Mouse (Mus musculus): ENCODE measurements around the gene Krt79. TPM values are rescaled to one million over a fixed set of nuclear protein-coding genes. Genes with fewer than 3 reads are reported as not detected.

Krt79 gene
- total RNA-seq, 2 experiments from 2014 or later = 0.13 TPM; not detected in 1

DNA sequence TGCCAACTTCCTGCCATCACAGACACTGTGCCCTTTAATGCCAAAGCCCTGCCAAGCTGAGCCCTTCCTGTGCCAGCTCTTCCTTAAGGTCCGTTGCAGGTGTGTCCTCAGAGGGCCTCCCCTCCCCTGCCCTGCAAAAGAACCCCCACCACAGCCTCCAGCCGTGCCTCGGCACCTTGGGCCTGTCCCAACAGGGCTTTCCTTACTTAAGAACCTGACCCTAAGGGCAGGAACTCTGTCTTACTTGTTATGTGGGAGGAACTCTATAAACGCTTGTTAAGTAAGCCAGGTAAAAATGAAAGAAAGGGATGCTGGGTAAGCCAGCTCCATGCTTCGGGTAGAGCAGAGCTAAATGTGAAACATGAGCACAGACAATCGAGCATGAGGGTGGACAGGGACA is 7.1 kb downstream of the Krt79 start:
- no peak for DNase-seq

- no peak for DNase-seq
These were observed 10.5 kb downstream of the Krt79 start for GRCm38 (mm10) chr15:101929666-101930065.

DNA sequence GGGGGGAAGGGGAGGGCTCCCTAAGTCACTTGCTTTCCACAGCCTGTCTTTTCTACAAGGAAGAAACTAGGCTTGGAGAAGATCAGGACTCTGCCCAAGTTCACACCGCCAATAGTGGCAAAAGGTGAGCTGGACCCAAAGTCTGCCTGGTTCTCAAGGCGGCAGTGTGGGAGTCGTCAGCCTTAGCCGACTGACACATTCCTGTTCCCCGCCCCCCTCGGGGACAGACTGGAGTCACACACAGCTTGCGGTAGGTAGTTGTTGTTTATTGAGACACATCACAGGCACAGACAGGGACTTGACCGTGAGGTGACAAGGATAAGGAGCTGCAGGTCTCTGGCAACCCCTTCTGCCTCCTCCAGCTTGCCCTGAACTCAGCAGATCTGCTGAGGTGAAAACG is 11.0 kb downstream of the Krt79 start:
- DNase-seq = no peak

DNA sequence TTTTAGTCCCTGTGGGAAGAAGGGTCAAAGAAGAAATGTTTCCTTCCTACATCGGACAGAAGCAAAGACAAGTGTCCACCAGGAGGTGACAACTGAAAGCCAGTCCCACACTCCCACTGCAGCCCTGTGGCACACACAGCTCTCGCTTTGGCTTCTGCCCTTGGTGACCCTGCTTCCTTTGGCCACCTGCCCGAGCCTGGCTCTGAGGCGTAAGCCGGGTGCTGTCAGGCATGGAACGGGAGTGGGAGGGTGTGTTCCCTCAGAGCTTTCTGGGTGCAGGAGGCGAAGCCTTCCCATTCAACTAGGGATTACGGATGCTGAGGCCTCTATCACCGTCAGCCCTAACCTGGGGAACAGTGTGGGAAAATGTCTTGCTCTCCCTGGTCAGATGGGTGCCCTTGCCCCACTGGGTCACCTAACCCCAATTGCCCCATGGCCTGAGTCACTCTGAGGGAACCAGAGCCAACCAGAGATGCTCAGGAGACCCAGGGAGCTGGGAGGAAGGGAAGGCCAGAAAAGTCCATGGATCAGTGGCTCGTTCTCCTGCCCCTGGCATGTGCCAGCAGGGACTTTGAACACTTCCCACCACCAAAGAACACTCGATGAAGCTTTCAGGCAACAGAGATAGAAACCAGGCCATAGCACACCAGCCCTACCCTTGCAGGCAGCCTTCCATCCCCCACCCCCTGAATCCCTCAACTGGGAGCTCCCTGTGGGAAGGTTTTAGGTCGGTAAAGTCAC is 12.6 kb downstream of the Krt79 start:
- no peak for DNase-seq

- DNase-seq = no peak
These were observed 15.1 kb downstream of the Krt79 start for GRCm38 (mm10) chr15:101925041-101925440.

DNA sequence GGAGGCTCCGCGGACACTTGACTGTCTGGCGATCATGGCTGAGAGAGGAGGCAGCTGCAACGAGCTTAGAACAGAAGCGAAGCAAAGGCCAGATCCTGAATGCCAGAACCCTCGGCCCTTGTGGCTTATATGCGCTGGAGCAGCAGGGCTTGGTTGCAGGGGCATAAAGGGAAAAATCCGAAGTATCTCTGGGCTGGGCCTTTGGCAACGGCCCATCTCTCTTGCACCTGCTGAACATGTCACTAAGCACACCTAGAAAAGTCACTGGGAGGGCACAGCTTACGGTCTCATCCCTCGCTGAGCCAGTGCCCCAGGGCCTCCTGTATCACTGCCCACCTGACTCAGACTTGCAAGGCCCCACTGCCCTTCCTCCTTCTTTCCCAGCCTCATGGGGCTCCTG is 15.5 kb downstream of the Krt79 start, which contains the start of gene Krt4:
Gene Krt4 (minus strand): TSS at position 101 of the 400 bp plus-strand sequence.
- DNase-seq = no peak

- no peak for DNase-seq
These were observed 17.8 kb downstream of the Krt79 start for GRCm38 (mm10) chr15:101922296-101922695.

DNA sequence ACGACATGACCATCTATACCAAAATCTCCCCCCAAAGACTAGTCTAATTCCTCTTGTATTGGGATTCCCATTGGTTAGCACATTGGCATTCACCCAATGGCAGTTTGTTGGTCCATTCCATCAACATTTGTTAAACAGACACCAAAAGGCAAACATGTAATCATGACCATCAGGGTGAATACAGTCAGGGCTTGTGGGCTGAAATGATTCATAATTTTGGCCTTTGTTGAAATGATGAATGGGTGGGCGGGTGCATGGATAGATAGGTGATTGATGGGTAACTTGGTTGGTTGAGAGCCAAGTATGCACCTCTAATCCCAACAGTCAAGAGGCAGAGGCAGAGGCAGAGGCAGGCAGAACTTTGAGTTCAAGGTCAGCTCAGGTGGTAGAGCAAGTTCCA is 24.1 kb downstream of the Krt79 start:
- DNase-seq = no peak

GRCm38 (mm10) chr15:101904849-101905248 is 35.3 kb downstream of the Krt79 start:
- no peak for DNase-seq

- DNase-seq = no peak
These were observed 37.7 kb downstream of the Krt79 start for GRCm38 (mm10) chr15:101902171-101903149.

GRCm38 (mm10) chr15:101895216-101895615 is 44.9 kb downstream of the Krt79 start:
- DNase-seq = no peak

GRCm38 (mm10) chr15:101892820-101893219 is 47.3 kb downstream of the Krt79 start, which contains the start of gene Krt76:
Krt76 (minus strand) TSS chr15:101892920.
- DNase-seq = no peak

DNA sequence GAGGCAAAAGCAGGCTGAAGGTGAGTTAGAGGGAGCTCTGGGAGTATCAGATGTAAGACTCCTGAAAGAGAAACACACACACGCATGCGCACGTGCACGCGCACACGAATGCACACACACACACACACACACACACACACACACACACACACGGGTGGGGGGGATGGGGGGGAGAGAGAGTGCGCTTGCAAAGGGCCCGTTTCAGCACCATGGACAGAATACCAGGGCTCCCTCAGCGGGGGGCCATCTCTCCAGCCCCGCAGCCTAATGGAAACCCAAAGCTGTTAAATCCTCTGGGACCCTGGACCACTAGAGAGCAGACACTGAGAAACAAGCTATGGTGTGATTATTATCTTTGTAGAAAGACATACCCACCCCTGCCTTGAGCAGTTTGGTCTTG is 60.3 kb downstream of the Krt79 start:
- no peak for DNase-seq

Small RNA genes within 50 kb of the gene (microRNA-seq; reads per million reads assigned to microRNA genes)
- 0 reads per million in 2 experiments for gene Gm44356 (ENCODE audit: borderline replicate concordance in 2 of 2)

Other genes starting within 250 kb of the Krt79 start
- not detected for gene Krt6a, start 246.0 kb downstream of the Krt79 start, total RNA-seq (2021)
- gene Krt5, start 227.4 kb downstream of the Krt79 start, total RNA-seq (2021) = not detected
- not detected for gene Krt71, start 197.2 kb downstream of the Krt79 start, total RNA-seq (2021)
- not detected for gene Krt72, start 153.9 kb downstream of the Krt79 start, total RNA-seq (2021)
- gene Krt73, start 138.0 kb downstream of the Krt79 start, total RNA-seq (2021) = not detected
- gene Krt2, start 122.2 kb downstream of the Krt79 start, total RNA-seq (2021) = not detected
- not detected for gene Krt1, start 89.5 kb downstream of the Krt79 start, total RNA-seq (2021)
- not detected for gene Krt77, start 70.6 kb downstream of the Krt79 start, total RNA-seq (2021)
- gene Krt76, start 47.4 kb downstream of the Krt79 start, total RNA-seq (2021) = not detected
- not detected for gene Krt4, start 15.6 kb downstream of the Krt79 start, total RNA-seq (2021)
- gene Krt78, start 14.0 kb upstream of the Krt79 start, total RNA-seq (2021) = not detected
- gene Krt8, start 64.2 kb upstream of the Krt79 start, total RNA-seq (2021) = under 1 TPM; 0.13 to 0.19 TPM
- under 1 TPM; 0.18 to 0.29 TPM for gene Krt18, start 87.9 kb upstream of the Krt79 start, total RNA-seq (2021)
- gene Eif4b, start 133.4 kb upstream of the Krt79 start, total RNA-seq (2021) = 100 to 1,000 TPM; 141 to 145 TPM
- 10 to 100 TPM; 22.3 to 32.0 TPM for gene Tns2, start 160.1 kb upstream of the Krt79 start, total RNA-seq (2021)
- gene Spryd3, start 195.9 kb upstream of the Krt79 start, total RNA-seq (2021) = 1 to 10 TPM; 7.1 to 7.9 TPM
- 10 to 100 TPM; 46.4 to 68.2 TPM for gene Igfbp6, start 204.0 kb upstream of the Krt79 start, total RNA-seq (2021)
- under 1 TPM in 1 of 2 experiments, not detected in 1; 0.16 TPM for gene Soat2, start 210.2 kb upstream of the Krt79 start, total RNA-seq (2021)